Mouse (Mus musculus) layer of hippocampus, adult 2 months (tissue): ENCODE data around the gene Snai3. TPM values are rescaled to one million over a fixed set of nuclear protein-coding genes. Genes with fewer than 3 reads are reported as not detected.

Experiments used
- DNase-seq, 2 experiments: peaks; one replicate each; pipeline ENCODE4 v3.0.0; 2022; ENCODE audit warnings: low spot score in 2 of 2
- H3K27ac ChIP-seq: fragments of 200-600 bp; 2 replicates; pipeline ENCODE4 v1.8.1; 2022
- H3K4me3 ChIP-seq: fragments of 200-600 bp; 2 replicates; pipeline ENCODE4 v1.8.1; 2022; ENCODE audit warnings: mild to moderate bottlenecking
- CTCF ChIP-seq: fragments of 200-600 bp; conservative IDR thresholded peaks from 2 replicates; pipeline ENCODE4 v1.8.1; 2022; ENCODE audit warnings: antibody characterized with exemption, mild to moderate bottlenecking, moderate library complexity
- total RNA-seq, 2 experiments: library from RNA; stranded (reverse); gene quantifications; 2 replicates each; pipeline ENCODE4 v1.2.3; 2021

The Snai3 gene
- total RNA-seq, 2 experiments from 2014 or later: not detected

DNA sequence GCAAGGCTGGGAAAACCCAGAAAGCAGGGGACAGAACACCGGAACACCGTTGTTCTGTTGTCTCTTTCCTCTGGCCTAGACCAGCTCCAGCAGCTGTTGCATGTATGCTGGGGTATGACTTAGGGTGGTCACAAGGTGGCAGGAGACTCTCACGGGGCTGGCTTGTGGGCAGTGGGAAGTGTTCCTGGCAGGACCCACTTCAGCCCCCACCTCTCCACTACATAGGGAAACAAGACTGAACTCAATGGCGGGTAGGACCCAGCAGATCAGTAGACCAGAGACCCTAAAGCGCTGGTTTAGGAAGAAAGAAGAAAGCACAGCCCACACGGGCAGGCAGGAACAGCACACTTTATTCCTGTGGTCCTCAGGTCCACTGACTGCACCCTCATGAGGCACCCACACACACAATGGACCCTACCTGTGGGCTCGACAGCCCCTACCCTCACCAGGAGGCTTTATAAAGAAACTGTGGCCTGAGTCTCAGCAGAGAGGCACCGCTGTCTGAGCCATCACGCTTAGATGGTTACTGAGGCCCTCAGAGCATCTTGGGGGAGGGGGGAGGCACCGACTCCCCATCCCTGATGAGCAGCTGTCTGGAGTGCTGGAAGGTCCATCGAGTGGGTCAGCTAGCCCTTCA, 27.1 kb downstream of the Snai3 start:
- Histone ChIP-seq H3K4me3 (no peak overlapping the region), H3K27ac (no peak overlapping the region)
- TF ChIP-seq CTCF: peak; percentile 39; the same call in 1 of the 2 replicates
- no peak for DNase-seq

DNA sequence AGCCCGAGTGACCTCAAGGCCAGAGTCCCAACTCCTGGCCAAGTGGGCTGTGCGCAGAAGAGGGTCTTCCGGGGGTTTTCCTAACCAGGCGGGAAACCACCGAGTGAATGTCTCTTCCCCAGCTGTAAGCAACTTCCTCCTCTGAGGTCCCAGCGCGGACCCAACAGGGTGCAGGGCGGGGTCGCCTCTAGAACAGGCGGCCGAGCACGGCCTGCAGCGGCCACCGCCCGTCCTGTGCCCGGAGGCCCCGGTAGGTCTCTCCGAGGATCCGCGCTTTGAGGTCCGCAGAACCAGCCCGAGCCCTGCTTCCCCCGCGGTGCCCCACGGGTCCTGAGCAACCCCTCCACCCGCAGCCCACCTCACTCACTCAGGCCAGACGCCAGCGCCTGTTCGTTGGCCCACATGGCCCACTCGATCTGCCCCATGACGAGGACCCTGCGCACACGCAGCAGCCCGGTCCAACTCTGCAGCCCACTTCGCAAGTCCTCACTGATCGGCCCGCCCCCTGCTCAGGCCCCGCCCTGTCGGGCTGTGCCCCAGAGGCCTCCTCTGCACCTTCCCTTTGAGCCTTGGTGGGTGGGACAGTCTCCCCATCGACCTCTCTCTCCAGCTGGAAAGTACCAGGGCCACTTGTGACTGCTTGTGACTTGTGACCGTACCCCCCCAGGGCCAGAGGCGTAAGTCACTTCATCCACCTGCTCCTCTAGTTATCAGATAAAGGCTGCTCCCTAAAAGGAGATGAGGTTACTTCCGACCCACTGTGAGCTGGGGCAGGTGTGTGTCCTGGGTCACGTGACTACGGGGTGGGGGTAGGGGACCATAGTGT, 27.9 kb downstream of the Snai3 start, which contains the start of gene Cyba:
Gene Cyba (minus strand): TSS at position 488 of the 826 bp plus-strand sequence.
- Histone ChIP-seq H3K4me3 (peak within 1 kb of the TSS; percentile 50), H3K27ac (peak within 1 kb of the TSS; percentile 58)
- DNase-seq: no peak
- no peak for TF ChIP-seq CTCF

DNA sequence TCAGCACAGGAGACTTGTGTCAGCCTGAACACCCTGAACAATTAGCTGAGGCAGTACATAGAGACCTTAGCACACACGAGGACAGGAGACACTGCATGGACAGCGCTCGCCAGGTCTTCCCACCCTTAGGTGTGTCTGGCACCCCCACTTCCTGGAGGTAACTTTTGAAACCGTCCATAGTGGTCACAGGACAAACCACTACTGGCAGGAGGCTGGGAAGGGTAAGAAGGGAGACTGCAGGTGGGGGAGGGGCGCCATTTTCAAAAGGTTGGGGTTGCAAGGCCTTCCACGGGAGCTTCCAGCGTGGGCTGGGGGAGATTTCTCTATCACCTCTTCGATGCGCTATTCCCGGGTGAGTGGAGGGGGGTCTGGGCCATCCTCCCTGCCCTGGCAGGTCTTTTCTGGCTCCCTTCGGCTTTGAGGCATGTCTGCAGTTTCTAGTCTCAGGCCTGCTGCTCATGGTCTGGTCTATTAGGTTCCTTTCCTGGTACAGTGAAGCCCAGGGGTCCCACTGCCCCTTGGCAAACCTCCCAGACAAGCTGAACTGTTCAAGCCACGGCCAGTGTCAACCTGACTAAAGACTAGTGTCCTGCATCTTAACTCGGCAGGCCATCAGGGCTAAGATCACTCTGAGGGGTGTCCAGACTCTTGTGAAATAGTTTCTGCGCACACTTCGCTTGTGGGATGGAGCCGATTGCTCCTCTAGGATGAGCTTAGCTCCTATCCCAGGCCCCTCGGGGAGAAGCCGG, 28.7 kb downstream of the Snai3 start:
- Histone ChIP-seq H3K27ac (peak overlapping the region; percentile 58), H3K4me3 (peak overlapping the region; percentile 50)
- TF ChIP-seq CTCF: no peak
- DNase-seq: no peak

DNA sequence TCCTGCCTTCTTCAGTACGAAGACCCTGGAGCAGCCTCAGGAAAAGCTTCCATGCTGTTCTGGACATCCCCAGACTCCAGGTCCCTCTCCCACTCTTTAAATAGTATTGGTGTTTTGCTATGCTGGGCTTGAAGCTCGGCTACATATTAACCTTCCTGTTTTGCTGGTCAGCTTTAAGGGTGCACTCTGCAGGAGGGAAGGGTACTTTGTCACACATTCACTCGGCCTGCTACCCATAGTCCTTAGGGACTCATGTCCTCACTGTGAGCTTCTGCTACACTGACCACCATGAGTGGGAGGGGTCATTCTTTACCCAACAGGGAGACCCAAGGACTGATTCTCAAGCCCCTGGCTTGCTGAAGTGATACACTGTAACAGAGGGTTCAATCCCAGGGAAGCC, 29.9 kb downstream of the Snai3 start:
- TF ChIP-seq CTCF: no peak
- no peak for DNase-seq
- no peak overlapping the region for H3K27ac ChIP-seq

DNA sequence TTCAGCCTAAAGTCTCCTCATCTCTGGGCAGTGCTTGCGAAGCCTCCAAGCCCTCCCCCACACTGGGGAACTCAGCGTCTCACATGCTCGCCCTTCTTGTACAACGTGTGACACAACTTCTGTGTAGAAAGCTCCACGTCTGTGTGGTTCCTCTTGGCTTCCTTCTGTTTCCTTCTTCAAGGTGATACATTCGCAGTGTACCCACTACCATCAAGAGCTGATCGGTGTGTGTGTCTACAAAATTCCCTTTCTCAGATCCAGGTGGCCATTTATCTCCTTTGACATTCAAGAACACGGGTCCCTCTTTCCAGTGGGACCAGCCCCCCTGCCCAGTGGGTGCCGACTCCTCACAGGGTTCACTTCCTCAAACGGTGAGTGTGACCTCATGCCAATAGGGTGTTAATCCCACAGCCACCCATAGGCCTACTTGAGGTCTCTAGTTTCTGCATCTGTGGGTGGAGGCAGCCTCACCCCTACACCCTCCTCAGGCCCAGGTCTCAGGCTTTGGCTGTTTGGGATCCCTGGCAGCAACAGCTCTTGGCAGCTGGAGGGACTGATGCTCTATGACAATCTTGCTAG, 30.4 kb downstream of the Snai3 start:
- Histone ChIP-seq H3K27ac (no peak overlapping the region), H3K4me3 (no peak overlapping the region)
- DNase-seq: no peak
- no peak for TF ChIP-seq CTCF

More for the DNA sequence above, 29.9 kb downstream of the Snai3 start:
- no peak overlapping the region for H3K4me3 ChIP-seq

DNA sequence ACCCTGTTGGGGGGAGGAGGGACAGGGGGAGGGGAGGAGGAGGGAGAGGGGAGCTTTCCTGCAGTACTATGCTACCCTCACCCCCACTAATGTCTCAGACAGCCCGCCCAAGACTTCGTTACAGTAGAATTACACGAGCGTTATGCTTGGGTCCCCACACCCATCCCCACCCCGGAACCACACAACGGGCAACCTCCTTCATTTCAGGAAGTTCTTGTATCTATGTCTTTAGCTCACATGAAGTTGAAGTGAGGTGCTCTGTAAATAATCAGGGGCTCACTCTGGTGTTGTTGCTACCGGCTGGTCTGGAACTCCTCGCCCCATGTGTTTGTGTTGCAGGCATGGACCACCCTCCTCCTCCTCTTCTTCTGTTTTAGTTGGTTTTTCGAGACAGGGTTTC, 32.4 kb downstream of the Snai3 start:
- no peak for DNase-seq
- TF ChIP-seq CTCF: no peak
- no peak overlapping the region for H3K27ac ChIP-seq
- no peak overlapping the region for H3K4me3 ChIP-seq

DNA sequence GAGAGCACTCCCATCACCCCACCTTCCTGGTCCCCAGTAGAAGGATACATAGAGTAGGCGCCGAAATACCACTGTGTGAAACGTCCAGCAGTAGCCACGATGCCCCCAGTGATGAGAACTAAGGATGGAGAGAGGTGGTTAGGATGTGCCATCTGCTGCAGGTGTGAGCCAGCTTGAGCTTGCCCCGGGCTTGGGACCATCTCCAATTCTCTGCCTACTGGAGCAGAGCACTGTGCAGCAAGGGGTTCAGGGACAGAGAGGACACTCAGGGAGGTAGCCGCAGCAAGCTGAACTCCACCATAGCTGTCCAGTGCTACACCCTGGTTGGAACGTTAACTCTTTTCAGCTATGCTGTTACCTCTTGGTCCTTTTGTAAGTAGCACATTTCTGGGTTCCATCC, 32.9 kb downstream of the Snai3 start:
- no peak overlapping the region for H3K27ac ChIP-seq
- no peak overlapping the region for H3K4me3 ChIP-seq
- no peak for TF ChIP-seq CTCF
- no peak for DNase-seq

DNA sequence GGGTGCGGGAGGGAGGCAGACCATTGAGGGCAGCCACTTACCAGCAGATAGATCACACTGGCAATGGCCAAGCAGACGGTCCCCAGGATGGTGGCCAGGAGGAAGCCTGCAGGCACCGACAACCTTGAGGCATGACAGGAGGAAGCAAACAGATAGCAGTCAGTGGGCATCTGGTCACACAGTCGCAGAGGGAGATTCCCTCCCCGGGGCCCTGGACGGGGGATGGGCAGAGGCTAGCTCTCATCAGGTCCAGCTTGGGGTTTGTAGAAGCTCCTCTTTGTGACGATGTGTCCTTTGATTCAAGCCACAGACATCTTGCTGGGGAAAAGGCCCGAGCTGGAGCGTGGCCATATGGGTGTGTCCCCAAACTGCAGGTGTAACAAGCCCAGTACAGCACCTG, 34.4 kb downstream of the Snai3 start:
- no peak overlapping the region for H3K27ac ChIP-seq
- no peak overlapping the region for H3K4me3 ChIP-seq
- DNase-seq: no peak
- TF ChIP-seq CTCF: no peak

DNA sequence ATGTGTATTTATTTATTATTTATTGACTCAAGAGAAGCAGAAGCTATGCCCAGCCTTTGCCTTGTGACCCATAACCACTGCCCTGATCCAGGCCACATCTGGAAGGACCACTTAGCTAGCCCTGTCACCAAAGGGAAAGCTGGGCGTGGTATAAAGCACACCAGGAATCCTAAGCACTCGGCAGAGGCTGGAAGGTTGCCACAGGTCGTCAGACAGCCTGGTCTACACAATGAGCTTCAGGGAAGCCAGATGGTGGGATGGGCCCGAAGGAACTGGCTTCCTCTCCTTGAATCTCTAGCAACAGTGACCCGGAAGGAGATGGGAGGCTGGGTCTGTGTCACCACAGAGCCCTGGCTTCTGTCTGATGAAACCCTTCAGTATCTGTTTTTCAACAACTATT, 36.9 kb downstream of the Snai3 start:
- H3K27ac ChIP-seq: no peak overlapping the region
- DNase-seq: no peak
- H3K4me3 ChIP-seq: no peak overlapping the region
- no peak for TF ChIP-seq CTCF

DNA sequence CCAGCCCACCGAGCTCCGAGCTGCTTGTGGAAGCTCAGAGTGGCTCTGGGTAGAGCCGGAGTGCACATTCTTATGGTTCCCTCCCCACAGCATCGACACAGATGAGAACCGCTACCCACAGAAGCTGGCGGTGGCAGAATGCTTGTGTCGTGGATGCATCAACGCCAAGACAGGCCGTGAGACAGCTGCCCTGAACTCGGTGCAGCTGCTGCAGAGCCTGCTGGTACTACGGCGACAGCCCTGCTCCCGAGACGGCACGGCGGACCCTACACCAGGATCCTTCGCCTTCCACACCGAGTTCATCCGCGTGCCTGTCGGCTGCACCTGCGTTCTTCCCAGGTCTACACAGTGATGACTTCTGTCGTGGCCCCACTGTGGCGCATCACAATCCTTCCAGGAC, 37.3 kb downstream of the Snai3 start:
- no peak for TF ChIP-seq CTCF
- Histone ChIP-seq H3K27ac (no peak overlapping the region), H3K4me3 (no peak overlapping the region)
- DNase-seq: no peak

DNA sequence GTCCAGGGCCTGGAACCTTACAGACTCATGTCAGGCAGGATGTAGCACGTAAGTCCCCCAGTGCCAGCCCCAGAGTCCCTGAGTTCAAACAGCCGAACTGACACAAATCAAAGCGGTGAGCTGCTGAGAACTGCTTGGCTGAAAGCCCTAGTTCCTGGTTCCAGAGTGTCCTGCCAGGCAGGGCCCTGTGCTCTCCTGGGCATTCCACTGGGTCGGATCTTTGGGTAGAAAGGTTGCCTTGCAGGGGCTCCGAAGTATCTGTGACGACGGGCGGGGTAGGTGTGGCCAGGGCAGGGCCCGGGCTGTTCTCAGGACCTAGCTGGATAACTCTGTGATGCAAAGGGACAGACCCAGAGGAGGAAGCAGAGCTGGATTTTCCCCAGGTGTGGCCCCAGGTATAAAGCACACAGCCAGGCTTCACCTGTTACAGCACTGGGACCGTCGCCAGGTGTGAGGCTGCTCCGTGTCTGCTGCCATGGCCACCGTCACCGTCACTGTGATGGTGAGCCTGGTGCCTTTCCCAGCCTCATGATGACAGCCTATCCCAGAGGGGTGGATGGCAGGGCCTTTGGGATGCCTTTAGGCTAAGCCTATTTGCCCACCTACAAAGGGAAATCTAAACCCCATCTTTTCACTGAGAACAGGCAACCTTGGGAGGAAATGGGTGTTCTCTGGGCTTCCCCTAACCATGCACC, 39.0 kb downstream of the Snai3 start, which contains the start of gene Il17c:
Gene Il17c (plus strand): TSS at position 645 of the 695 bp plus-strand sequence.
- Histone ChIP-seq H3K27ac (no peak within 1 kb of the TSS), H3K4me3 (no peak within 1 kb of the TSS)
- no peak for DNase-seq
- TF ChIP-seq CTCF: no peak

DNA sequence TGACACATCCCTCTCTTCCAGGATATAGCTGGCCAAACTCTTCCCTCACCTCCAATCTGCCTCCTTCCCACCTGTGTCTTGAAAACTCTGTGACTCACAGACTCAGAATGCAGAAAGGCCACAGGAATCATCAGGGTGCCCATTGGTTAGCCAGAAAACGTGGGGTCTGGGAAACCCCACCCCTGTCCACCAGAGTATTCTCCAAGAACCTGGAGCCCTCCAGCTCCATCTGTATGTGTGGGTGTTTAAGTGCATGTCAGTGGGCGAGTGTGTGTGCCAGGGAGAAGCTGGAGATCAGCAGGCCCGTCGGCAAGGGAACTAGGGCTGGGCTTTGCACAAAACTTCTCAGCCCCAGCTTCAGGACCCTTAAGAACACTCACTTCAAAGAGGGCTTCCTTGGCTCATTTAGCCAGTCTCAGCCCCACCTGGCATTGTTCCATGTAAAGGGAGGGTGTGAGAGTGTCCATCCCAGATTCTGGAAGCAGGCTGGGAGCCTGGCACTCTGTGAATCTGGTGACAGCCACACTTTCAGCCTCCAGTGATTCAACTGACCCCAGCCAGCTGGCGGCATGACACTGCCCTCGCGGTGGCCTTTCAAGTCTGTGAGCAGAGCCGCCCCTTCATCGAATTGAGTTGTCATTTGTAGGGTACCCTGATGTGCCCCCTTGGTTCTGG, 40.5 kb downstream of the Snai3 start:
- TF ChIP-seq CTCF: peak; percentile 16; the same call in 1 of the 2 replicates
- no peak overlapping the region for H3K27ac ChIP-seq
- DNase-seq: no peak

More for the DNA sequence above, 40.5 kb downstream of the Snai3 start:
- no peak overlapping the region for H3K4me3 ChIP-seq
